9 mouse cellular contexts compared by ENCODE assay signal in genomic region chr19:38775548-38775947, GRCm38 (mm10). TPM values are rescaled to one million over a fixed set of nuclear protein-coding genes. Genes with fewer than 3 reads are reported as not detected.
DNase-seq lines count a peak whose midpoint lies in the region; ATAC-seq and TF ChIP-seq lines count a peak whose summit lies in the region.
"Had no signal": no experiment of that assay in that cellular context is flagged by ENCODE, and none has a peak within 500 bp of the region (broad histone marks: within the 10 kb centered on the region; RNA-seq: fewer than 3 reads in every experiment).

No protein-coding gene starts in this region.

- WGBS in kidney, postnatal 0 days: 40% methylated on average over 4 of the region's 4 CpGs
- 50% methylated on average over 4 of the region's 4 CpGs for WGBS in lung, embryonic 14.5 days

- no peaks in the 10 kb centered on the region for H3K27me3 ChIP-seq in kidney, postnatal 0 days (ENCODE audit: insufficient read depth, low read length)
- H3K27me3 ChIP-seq in lung, embryonic 14.5 days (ENCODE audit: insufficient read depth, low read length): no peaks in the 10 kb centered on the region
- H3K27me3 ChIP-seq: neural tube, embryonic 13.5 days had no signal

- peak; percentile 7 to 26 for DNase-seq in cerebellum, adult 18-20 months
- DNase-seq in cerebellum, adult 11-12 months: no peak
- peak; percentile 7 for DNase-seq in ovary, postnatal 10 days (ENCODE audit: low spot score)
- DNase-seq in ovary, adult 18-20 months (ENCODE audit: low spot score): no peak
- DNase-seq in embryo, embryonic 11 days: peak; percentile 76
- peak; percentile 75 for DNase-seq in kidney, postnatal 0 days (ENCODE audit: low spot score)
- peak; percentile 84 for DNase-seq in lung, embryonic 14.5 days
- DNase-seq in right cerebral cortex, postnatal 36 days (ENCODE audit: low spot score in 2 of 2): peak; percentile 14 to 32

- no peak overlapping the region for H3K4me3 ChIP-seq in kidney, postnatal 0 days (replicated peaks; ENCODE audit: low read depth, low read length)
- no peak overlapping the region for H3K4me3 ChIP-seq in lung, embryonic 14.5 days (ENCODE audit: low read depth, low read length)
- H3K4me3 ChIP-seq: neural tube, embryonic 13.5 days had no signal

- H3K9me3 ChIP-seq in kidney, postnatal 0 days (replicated peaks; ENCODE audit: low read length): no peaks in the 10 kb centered on the region
- H3K9me3 ChIP-seq in lung, embryonic 14.5 days (ENCODE audit: low read depth, low read length): no peaks in the 10 kb centered on the region
- H3K9me3 ChIP-seq: neural tube, embryonic 13.5 days had no signal

- no peaks in the 10 kb centered on the region for H3K4me1 ChIP-seq in kidney, postnatal 0 days (replicated peaks; ENCODE audit: insufficient read depth, low read length)
- H3K4me1 ChIP-seq in lung, embryonic 14.5 days (ENCODE audit: insufficient read depth): no peaks in the 10 kb centered on the region
- H3K4me1 ChIP-seq: neural tube, embryonic 13.5 days had no signal

- peak; percentile 80 for TF ChIP-seq CTCF in kidney, postnatal 0 days (IDR thresholded peaks at IDR 0.05; ENCODE audit: low read depth)
- peak; percentile 76 for TF ChIP-seq CTCF in lung, embryonic 14.5 days (IDR thresholded peaks at IDR 0.05; ENCODE audit: low read depth)

- no peak overlapping the region for H3K9ac ChIP-seq in kidney, postnatal 0 days (ENCODE audit: low read depth, low read length)
- no peak overlapping the region for H3K9ac ChIP-seq in lung, embryonic 14.5 days
- H3K9ac ChIP-seq: neural tube, embryonic 13.5 days had no signal

- no peaks in the 10 kb centered on the region for H3K36me3 ChIP-seq in kidney, postnatal 0 days (ENCODE audit: insufficient read depth, low read length)
- no peaks in the 10 kb centered on the region for H3K36me3 ChIP-seq in lung, embryonic 14.5 days (ENCODE audit: insufficient read depth)
- H3K36me3 ChIP-seq: neural tube, embryonic 13.5 days had no signal

- ATAC-seq in kidney, postnatal 0 days (replicated peaks; ENCODE audit: low FRiP score, low read depth): 0 out of 2 replicates have a peak, but pooled peaks have one; percentile 43
- ATAC-seq in lung, embryonic 14.5 days (ENCODE audit: insufficient read depth): peak; percentile 41; the same call in 1 of the 2 replicates

- H3K27ac ChIP-seq in kidney, postnatal 0 days: no peak overlapping the region
- no peak overlapping the region for H3K27ac ChIP-seq in lung, embryonic 14.5 days (ENCODE audit: low read depth)
- H3K27ac ChIP-seq: neural tube, embryonic 13.5 days had no signal

- H3K4me2 ChIP-seq in kidney, postnatal 0 days (ENCODE audit: low read length): no peak overlapping the region
- no peak overlapping the region for H3K4me2 ChIP-seq in lung, embryonic 14.5 days
- H3K4me2 ChIP-seq: neural tube, embryonic 13.5 days had no signal

RNA-seq across cellular contexts. Expression of gene Noc3l, which starts 43.5 kb away (rescaled TPM):
- polyA plus RNA-seq in kidney, postnatal 0 days (2015; fragmentation: Nextera tagmentation; extraction: Ambion mirVana): 4.7 and 4.8 TPM in 2 replicates
- polyA plus RNA-seq in lung, embryonic 14.5 days (2014; fragmentation: Nextera tagmentation; extraction: Ambion mirVana): 9.8 and 10.0 TPM in 2 replicates

Comparison
In these comparisons a context has a peak if more than half of its experiments do, and no peak if none do; other contexts are left out.
1. DNase-seq: peak in cerebellum, adult 18-20 months (2 of 2), ovary, postnatal 10 days (single experiment), embryo, embryonic 11 days (single experiment), kidney, postnatal 0 days (single experiment), lung, embryonic 14.5 days (single experiment) and right cerebral cortex, postnatal 36 days (2 of 2); none in cerebellum, adult 11-12 months (single experiment) and ovary, adult 18-20 months (single experiment).